Mouse (Mus musculus) G1E (cell line): ENCODE results near the gene Serpine2.

Experiments used
- CTCF ChIP-seq: IDR thresholded peaks from 2 replicates; pipeline ENCODE4 v1.5.1; 2012; ENCODE audit warnings: low read depth, low read length, inconsistent platforms, mixed read lengths
- GATA2 ChIP-seq: IDR thresholded peaks from 2 replicates; pipeline ENCODE4 v1.6.1; 2012; ENCODE audit warnings: low read depth, low read length, inconsistent platforms, borderline replicate concordance
- POLR2AphosphoS5 ChIP-seq: IDR thresholded peaks from 2 replicates; pipeline ENCODE4 v1.6.1; 2012; ENCODE audit warnings: low read depth, low read length, inconsistent platforms; ENCODE audit not compliant: insufficient replicate concordance
- TAL1 ChIP-seq: conservative IDR thresholded peaks from 2 replicates; pipeline ENCODE4 v1.6.1; 2012; ENCODE audit warnings: low read depth, low read length, inconsistent platforms, mixed read lengths

GRCm38 (mm10) chr1:79860411-79861039 is 455 bp downstream of the Serpine2 start:
- TF ChIP-seq CTCF = no peak
- TF ChIP-seq GATA2 = no peak
- no peak for TF ChIP-seq TAL1
- no peak for TF ChIP-seq POLR2AphosphoS5
